Mouse (Mus musculus) gastrocnemius, adult 8-10 months (tissue): Measurements from ENCODE around the gene Insc. TPM values are rescaled to one million over a fixed set of nuclear protein-coding genes. Genes with fewer than 3 reads are reported as not detected.
A peak's percentile ranks its signal among the peaks of the same experiment; 100 is the strongest.

Source experiments
- DNase-seq, 2 experiments: peaks; one replicate each; pipeline ENCODE4 v3.0.0; 2022; ENCODE audit warnings: low spot score in 2 of 2
- total RNA-seq, 4 experiments: library from RNA; stranded (reverse); gene quantifications; 2 replicates each; pipeline ENCODE4 v1.2.4; 2022

Gene Insc
- total RNA-seq, 4 experiments from 2014 or later = 0.24 to 1.1 (median 0.59) TPM

GRCm38 (mm10) chr7:114762660-114763059, 19.2 kb downstream of the Insc start:
- no peak for DNase-seq

- DNase-seq = no peak
These were observed 21.8 kb downstream of the Insc start for GRCm38 (mm10) chr7:114765273-114765672.

GRCm38 (mm10) chr7:114766523-114766922, 23.0 kb downstream of the Insc start:
- no peak for DNase-seq

- no peak for DNase-seq
These were observed 25.0 kb downstream of the Insc start for GRCm38 (mm10) chr7:114768516-114768915.

- DNase-seq = no peak
These were observed 25.5 kb downstream of the Insc start for GRCm38 (mm10) chr7:114769041-114769440.

- DNase-seq = no peak
These were observed 27.1 kb downstream of the Insc start for GRCm38 (mm10) chr7:114770586-114770985.

- no peak for DNase-seq
These were observed 28.3 kb downstream of the Insc start for GRCm38 (mm10) chr7:114771801-114772200.

GRCm38 (mm10) chr7:114773781-114774180, 30.3 kb downstream of the Insc start:
- DNase-seq = no peak

- DNase-seq = no peak
These were observed 32.4 kb downstream of the Insc start for GRCm38 (mm10) chr7:114775856-114776255.

- DNase-seq = no peak
These were observed 34.8 kb downstream of the Insc start for GRCm38 (mm10) chr7:114778156-114778770.

GRCm38 (mm10) chr7:114779056-114779660, 35.7 kb downstream of the Insc start:
- DNase-seq = no peak

- DNase-seq = no peak
These were observed 39.8 kb downstream of the Insc start for GRCm38 (mm10) chr7:114783291-114783690.

GRCm38 (mm10) chr7:114791087-114791486, 47.6 kb downstream of the Insc start:
- DNase-seq = no peak

GRCm38 (mm10) chr7:114792026-114792425, 48.5 kb downstream of the Insc start:
- DNase-seq = no peak

- no peak for DNase-seq
These were observed 50.9 kb downstream of the Insc start for GRCm38 (mm10) chr7:114794400-114794799.

GRCm38 (mm10) chr7:114802576-114802975, 59.1 kb downstream of the Insc start:
- no peak for DNase-seq

- no peak for DNase-seq
These were observed 61.8 kb downstream of the Insc start for GRCm38 (mm10) chr7:114805311-114805710.

GRCm38 (mm10) chr7:114807343-114807742, 63.8 kb downstream of the Insc start:
- DNase-seq = no peak

- no peak for DNase-seq
These were observed 64.8 kb downstream of the Insc start for GRCm38 (mm10) chr7:114808341-114808740.

GRCm38 (mm10) chr7:114817291-114817806, 73.9 kb downstream of the Insc start:
- peak; percentile 29 to 58 for DNase-seq

GRCm38 (mm10) chr7:114817879-114818278, 74.4 kb downstream of the Insc start:
- no peak for DNase-seq

- no peak for DNase-seq
These were observed 74.9 kb downstream of the Insc start for GRCm38 (mm10) chr7:114818351-114818750.

GRCm38 (mm10) chr7:114818836-114819235, 75.3 kb downstream of the Insc start:
- no peak for DNase-seq
